In genomic region chr11:76945386-76946202, GRCm38 (mm10) we compare ENCODE assay signal across 8 mouse cellular contexts. TPM values are rescaled to one million over a fixed set of nuclear protein-coding genes. Genes with fewer than 3 reads are reported as not detected.
DNase-seq lines count a peak whose midpoint lies in the region; ATAC-seq lines count a peak whose summit lies in the region.

No protein-coding gene starts in this region.

- peak overlapping the region; percentile 89 for H3K4me3 ChIP-seq in hindbrain, embryonic 16.5 days (ENCODE audit: low read length)
- peak overlapping the region; percentile 60 for H3K4me3 ChIP-seq in macrophage (ENCODE audit: inconsistent target)

- WGBS in hindbrain, embryonic 16.5 days = 0% methylated on average over 40 of the region's 58 CpGs
- 2% methylated on average over 46 of the region's 58 CpGs for WGBS in macrophage (ENCODE audit: missing documents)

- DNase-seq in R1 (ENCODE audit: low read depth, low spot score) = peak; percentile 93
- DNase-seq in cerebellum, postnatal 25 days = peak; percentile 96 to 98
- peak; percentile 91 to 93 for DNase-seq in frontal cortex, postnatal 36 days (ENCODE audit: low spot score in 2 of 2)
- DNase-seq in left cerebral cortex, adult 18-20 months (ENCODE audit: low spot score in 2 of 2) = peak; percentile 91
- peak; percentile 91 for DNase-seq in right cerebral cortex, adult 18-20 months
- DNase-seq in urinary bladder, postnatal 10 days (ENCODE audit: low spot score) = peak; percentile 87

- no peaks in the 10 kb centered on the region for H3K27me3 ChIP-seq in hindbrain, embryonic 16.5 days (replicated peaks; ENCODE audit: control insufficient read depth, insufficient read depth, low read length)

- H3K4me2 ChIP-seq in hindbrain, embryonic 16.5 days (ENCODE audit: low read length) = peak overlapping the region; percentile 91

- H3K9ac ChIP-seq in hindbrain, embryonic 16.5 days (ENCODE audit: low read depth, low read length) = peak overlapping the region; percentile 93

- H3K79me2 ChIP-seq in macrophage (ENCODE audit: inconsistent target) = peaks cover 44% of the 10 kb centered on the region

- ATAC-seq in hindbrain, embryonic 16.5 days = peak; percentile 95

- H3K9me3 ChIP-seq in hindbrain, embryonic 16.5 days (ENCODE audit: control insufficient read depth, low read length) = no peaks in the 10 kb centered on the region

- H3K36me3 ChIP-seq in hindbrain, embryonic 16.5 days (ENCODE audit: control insufficient read depth, insufficient read depth, low read length) = no peaks in the 10 kb centered on the region
- no peaks in the 10 kb centered on the region for H3K36me3 ChIP-seq in macrophage (ENCODE audit: inconsistent target)

- H3K4me1 ChIP-seq in hindbrain, embryonic 16.5 days (ENCODE audit: control insufficient read depth, insufficient read depth, low read depth, low read length) = peaks cover 10% of the 10 kb centered on the region

- peak overlapping the region; percentile 87 for H3K27ac ChIP-seq in hindbrain, embryonic 16.5 days (ENCODE audit: low read depth, low read length)
- peak overlapping the region; percentile 61 for H3K27ac ChIP-seq in macrophage

RNA-seq across cellular contexts. Expression of gene Blmh, which starts 21.0 kb away (rescaled TPM):
- 139 TPM in 2 replicates for polyA plus RNA-seq in hindbrain, embryonic 16.5 days (2015; fragmentation: Nextera tagmentation; extraction: Ambion mirVana)
- total RNA-seq in left cerebral cortex, adult 18-20 months (2021) = 10 to 100 TPM; 58.8 to 60.7 TPM
- total RNA-seq in macrophage (2018; cell fraction: chromatin; rRNA removed) = 10 to 100 TPM; 18.1 to 74.2 (median 47.6) TPM
- 10 to 100 TPM; 20.3 to 39.2 (median 28.7) TPM for total RNA-seq in macrophage (2018; cell fraction: cytosol; rRNA removed)
- total RNA-seq in macrophage (2018; cell fraction: nucleus; rRNA removed) = 10 to 100 TPM; 16.7 to 54.4 (median 30.1) TPM
- 29.1 to 95.7 TPM (median 47.4 TPM) in 3 replicates for polyA plus RNA-seq in macrophage (2018)

RNA-seq across cellular contexts. Expression of gene Tmigd1, which starts 43.6 kb away (rescaled TPM):
- 0.19 TPM in 1 of 2 replicates, not detected in the other for polyA plus RNA-seq in hindbrain, embryonic 16.5 days (2015; fragmentation: Nextera tagmentation; extraction: Ambion mirVana)
- total RNA-seq in left cerebral cortex, adult 18-20 months (2021) = not detected
- not detected for total RNA-seq in macrophage (2018; cell fraction: chromatin; rRNA removed)
- total RNA-seq in macrophage (2018; cell fraction: cytosol; rRNA removed) = under 1 TPM in 2 of 26 experiments, not detected in 24; 0.11 to 0.15 TPM
- under 1 TPM in 2 of 26 experiments, not detected in 24; 0.36 to 0.58 TPM for total RNA-seq in macrophage (2018; cell fraction: nucleus; rRNA removed)
- polyA plus RNA-seq in macrophage (2018) = not detected in 3 replicates

RNA-seq across cellular contexts. Expression of gene Slc6a4, which starts 52.8 kb away (rescaled TPM):
- 10.3 and 14.0 TPM in 2 replicates for polyA plus RNA-seq in hindbrain, embryonic 16.5 days (2015; fragmentation: Nextera tagmentation; extraction: Ambion mirVana)
- not detected for total RNA-seq in left cerebral cortex, adult 18-20 months (2021)
- total RNA-seq in macrophage (2018; cell fraction: chromatin; rRNA removed) = under 1 TPM in 6 of 26 experiments, not detected in 20; 0.37 to 0.67 (median 0.50) TPM
- under 1 TPM in 18 of 26 experiments, not detected in 8; 0.03 to 0.23 (median 0.11) TPM for total RNA-seq in macrophage (2018; cell fraction: cytosol; rRNA removed)
- total RNA-seq in macrophage (2018; cell fraction: nucleus; rRNA removed) = 1 to 10 TPM in 1 of 26 experiments, under 1 TPM in 8, not detected in 17; 0.21 to 1.5 (median 0.30) TPM
- polyA plus RNA-seq in macrophage (2018) = 0.09 to 0.23 TPM in 2 of 3 replicates, not detected in the other

Comparison
In these comparisons a context has a peak if more than half of its experiments do, and no peak if none do; other contexts are left out.
1. Peak in every context shown above with its lines: DNase-seq, ATAC-seq, H3K4me3 ChIP-seq and H3K27ac ChIP-seq.